Mouse (Mus musculus): ENCODE results near the gene Gm21905. TPM values are rescaled to one million over a fixed set of nuclear protein-coding genes. Genes with fewer than 3 reads are reported as not detected.

Gene Gm21905
- polyA plus RNA-seq (2014; fragmentation: Illumina TruSeq; extraction: RNeasy Lipid Tissue Mini Kit (QIAGEN cat#74804)) = not detected

DNA sequence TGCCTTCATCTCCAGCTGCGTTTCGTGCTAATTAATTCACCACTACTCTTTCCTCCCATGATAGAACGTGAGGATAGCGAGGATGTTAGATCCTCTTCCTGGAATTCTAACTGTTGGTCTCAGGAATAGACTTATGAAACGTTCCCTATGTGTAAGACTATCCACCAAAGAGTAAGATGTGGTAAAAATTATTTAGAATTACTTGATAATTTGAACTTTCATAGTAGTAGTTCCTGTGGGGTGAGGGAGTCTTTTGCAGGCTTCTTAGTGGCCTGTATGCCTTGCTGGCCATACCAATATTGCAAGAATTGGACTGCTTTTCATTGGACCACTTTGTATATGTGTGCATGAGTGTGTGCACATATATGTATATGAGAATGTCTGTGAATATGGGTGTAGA is at the start of gene Gm21905:
Gene Gm21905, minus strand, starts transcription at position 101 of the 400 bp plus-strand sequence.

DNA sequence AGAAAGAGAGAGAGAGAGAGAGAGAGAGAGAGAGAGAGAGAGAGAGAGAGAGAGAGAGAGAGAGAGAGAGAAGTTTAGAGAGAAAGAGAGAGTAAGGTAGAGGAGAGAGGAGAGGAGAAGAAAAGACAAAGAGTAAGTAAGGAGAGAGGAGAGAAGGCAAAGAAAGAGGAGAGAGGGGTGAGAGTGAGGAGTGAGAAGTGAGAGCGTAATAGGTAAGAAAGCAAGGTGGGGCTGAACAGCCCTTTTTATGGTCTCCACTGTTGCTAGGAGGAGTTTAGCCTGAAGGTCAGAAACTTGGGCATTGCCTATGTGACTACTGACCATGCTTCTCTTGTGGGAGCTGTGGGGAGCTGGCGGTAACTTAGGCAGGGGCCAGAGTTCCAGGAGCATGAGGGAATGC is 4.9 kb downstream of the Gm21905 start, which contains the start of gene Gm5108:
Gene Gm5108, plus strand, starts transcription at position 301 of the 400 bp plus-strand sequence.

Other genes with a start within 250 kb of the Gm21905 start
- 24.9 TPM for gene Atp8a1, start 99.0 kb downstream of the Gm21905 start, polyA plus RNA-seq (2014; fragmentation: Illumina TruSeq; extraction: RNeasy Lipid Tissue Mini Kit (QIAGEN cat#74804))
- gene Gm5108, start 4.8 kb downstream of the Gm21905 start, polyA plus RNA-seq (2014; fragmentation: Illumina TruSeq; extraction: RNeasy Lipid Tissue Mini Kit (QIAGEN cat#74804)) = not detected
- not detected for gene Grxcr1, start 85.4 kb upstream of the Gm21905 start, polyA plus RNA-seq (2014; fragmentation: Illumina TruSeq; extraction: RNeasy Lipid Tissue Mini Kit (QIAGEN cat#74804))